Mouse (Mus musculus): Measurements from ENCODE around the gene Rbak. TPM values are rescaled to one million over a fixed set of nuclear protein-coding genes. Genes with fewer than 3 reads are reported as not detected.

Gene Rbak
- total RNA-seq (2014; fragmentation: Nextera tagmentation) (21.4 and 26.6 TPM in 2 replicates), total RNA-seq (2017) (19.8 and 21.5 TPM in 2 replicates), polyA plus RNA-seq (2012) (3.0 TPM in 2 replicates)

DNA sequence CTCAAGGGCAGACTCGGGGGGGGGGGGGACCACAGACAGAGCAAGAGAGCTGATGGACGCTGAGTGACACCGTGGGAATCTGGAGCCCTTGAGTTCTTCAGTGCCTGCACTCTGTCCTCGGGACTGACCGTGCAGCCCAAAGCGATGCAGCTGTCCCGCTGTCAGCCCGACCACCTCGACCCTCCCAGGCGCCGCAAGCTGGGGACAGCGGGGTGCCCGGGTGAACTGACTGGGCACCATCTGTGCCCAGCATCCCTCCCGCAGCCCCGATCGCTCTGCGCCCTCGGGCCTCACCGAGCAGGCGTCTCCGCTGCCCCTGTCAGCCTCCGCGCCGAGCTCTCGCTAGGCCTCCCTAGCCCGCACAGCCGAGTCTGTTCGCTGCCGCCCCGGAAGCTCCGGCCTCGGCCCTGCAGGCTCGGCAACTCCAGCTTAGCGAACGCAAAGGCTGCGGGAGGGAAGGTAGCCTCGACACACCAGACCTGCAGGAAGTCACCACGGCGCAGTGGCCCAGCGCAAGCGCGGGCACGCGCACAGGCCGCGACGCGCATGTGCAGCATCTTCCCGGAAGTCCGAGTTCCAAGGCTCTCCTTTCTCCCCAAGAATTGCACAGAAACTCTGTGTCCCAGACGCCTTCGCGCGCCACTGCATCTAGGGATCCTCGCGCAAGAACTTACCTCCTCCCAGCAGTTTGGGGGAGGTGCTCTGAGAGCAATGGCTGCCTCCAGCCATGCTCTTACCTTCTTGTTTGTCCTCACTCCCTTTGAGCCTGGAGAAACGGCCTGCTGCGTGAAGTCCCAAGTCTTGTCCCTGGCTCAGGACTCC lies at the start of gene Rbak, which contains the start of gene Spdye4b:
Gene Rbak (minus strand): TSS at position 521 of the 822 bp plus-strand sequence.
Gene Spdye4b (plus strand): TSS at position 763 of the 822 bp plus-strand sequence.
- Histone ChIP-seq H3K4me1 (ENCODE audit: insufficient read depth, low read depth, low read length) (peaks cover 24% of the 10 kb centered on the region), H3K36me3 (replicated peaks) (peaks cover 36% of the 10 kb centered on the region), H3K9me3 (replicated peaks) (peaks cover 10% of the 10 kb centered on the region), H3K27me3 (ENCODE audit: insufficient read depth, low read length) (peaks cover 6% of the 10 kb centered on the region; the same call in 1 of the 2 replicates), H3K4me3 (ENCODE audit: low read depth, low read length) (peak within 1 kb of the TSS; percentile 76)
- DNase-seq (ENCODE audit: low spot score) = peak; percentile 86
- TF ChIP-seq GATA2 (IDR thresholded peaks at IDR 0.05; ENCODE audit: borderline replicate concordance, low read depth, low read length) (no peak), POLR2AphosphoS5 (IDR thresholded peaks at IDR 0.05; ENCODE audit: insufficient replicate concordance, low read depth, low read length) (no peak), TAL1 (conservative IDR thresholded peaks at IDR 0.05; ENCODE audit: low read depth, low read length) (no peak), CTCF (IDR thresholded peaks at IDR 0.05; ENCODE audit: low read depth, low read length) (no peak), GATA1 (IDR thresholded peaks at IDR 0.05; ENCODE audit: borderline replicate concordance, low read length) (no peak)
- peak; percentile 93 for ATAC-seq (ENCODE audit: extremely low read depth, insufficient number of reproducible peaks, low FRiP score, poor library complexity, severe bottlenecking)

DNA sequence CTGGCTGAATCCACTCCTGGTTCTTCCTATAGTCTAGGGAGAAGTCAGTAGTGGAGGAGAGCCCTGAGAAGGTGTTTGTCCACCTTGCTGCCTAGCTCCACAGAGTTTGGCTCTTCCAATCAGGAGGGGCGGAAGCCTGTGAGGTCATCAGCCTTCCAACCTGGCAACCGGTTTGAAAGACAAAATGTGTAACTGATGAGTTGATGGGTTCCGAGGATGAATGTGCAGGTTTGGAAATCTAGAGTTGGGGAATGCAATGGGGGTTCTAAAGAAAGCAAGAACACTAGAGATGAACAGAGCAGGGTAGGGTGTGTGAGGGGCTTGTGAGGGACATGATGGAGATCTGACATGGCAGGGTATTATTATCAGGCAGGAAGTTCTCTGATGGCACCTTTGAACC lies 46.2 kb upstream of the Rbak start, which contains the start of gene Spdye4a:
Gene Spdye4a (minus strand): TSS at position 101 of the 400 bp plus-strand sequence.
- H3K36me3 ChIP-seq (replicated peaks) = no peaks in the 10 kb centered on the region
- no peaks in the 10 kb centered on the region for H3K4me1 ChIP-seq (ENCODE audit: insufficient read depth, low read depth, low read length)
- DNase-seq (ENCODE audit: low spot score) (no peak), ATAC-seq (ENCODE audit: extremely low read depth, insufficient number of reproducible peaks, low FRiP score, poor library complexity, severe bottlenecking) (no peak)
- no peaks in the 10 kb centered on the region; the same call in 1 of the 2 replicates for H3K9me3 ChIP-seq (replicated peaks)
- no peak within 1 kb of the TSS for H3K4me3 ChIP-seq (ENCODE audit: low read depth, low read length)
- TF ChIP-seq GATA1 (IDR thresholded peaks at IDR 0.05; ENCODE audit: borderline replicate concordance, low read length) (no peak), CTCF (IDR thresholded peaks at IDR 0.05; ENCODE audit: low read depth, low read length) (no peak), TAL1 (conservative IDR thresholded peaks at IDR 0.05; ENCODE audit: low read depth, low read length) (no peak), POLR2AphosphoS5 (IDR thresholded peaks at IDR 0.05; ENCODE audit: insufficient replicate concordance, low read depth, low read length) (no peak), GATA2 (IDR thresholded peaks at IDR 0.05; ENCODE audit: borderline replicate concordance, low read depth, low read length) (no peak)
- peaks cover 39% of the 10 kb centered on the region for H3K27me3 ChIP-seq (ENCODE audit: insufficient read depth, low read length)

DNA sequence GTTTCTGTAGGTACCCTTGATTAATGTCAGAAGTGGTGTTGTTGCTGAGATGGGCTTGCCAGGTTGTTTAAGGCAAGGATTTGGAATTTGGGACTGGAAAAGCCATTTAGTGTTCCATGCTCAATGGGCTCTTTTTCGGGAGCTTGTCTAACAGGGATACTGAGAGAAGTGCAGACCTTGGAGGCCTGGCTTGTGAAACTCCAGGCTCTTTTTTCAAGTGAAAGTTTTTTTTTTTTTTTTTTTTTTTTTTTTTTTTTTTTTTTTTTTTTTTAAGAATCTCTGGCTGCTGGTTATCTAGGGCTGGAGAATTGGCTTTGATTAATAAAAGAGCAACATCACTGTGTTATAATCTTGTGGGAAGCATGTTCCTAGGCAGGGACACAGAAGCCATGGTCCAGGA lies 41.7 kb upstream of the Rbak start:
- Histone ChIP-seq H3K27me3 (ENCODE audit: insufficient read depth, low read length) (peaks cover 28% of the 10 kb centered on the region), H3K4me3 (ENCODE audit: low read depth, low read length) (no peak overlapping the region), H3K9me3 (replicated peaks) (no peaks in the 10 kb centered on the region), H3K36me3 (replicated peaks) (no peaks in the 10 kb centered on the region), H3K4me1 (ENCODE audit: insufficient read depth, low read depth, low read length) (0 out of 2 replicates have a peak, but pooled peaks cover 3% of the 10 kb centered on the region)
- ATAC-seq (ENCODE audit: extremely low read depth, insufficient number of reproducible peaks, low FRiP score, poor library complexity, severe bottlenecking) (no peak), DNase-seq (ENCODE audit: low spot score) (no peak)
- TF ChIP-seq GATA1 (IDR thresholded peaks at IDR 0.05; ENCODE audit: borderline replicate concordance, low read length) (no peak), CTCF (IDR thresholded peaks at IDR 0.05; ENCODE audit: low read depth, low read length) (no peak), POLR2AphosphoS5 (IDR thresholded peaks at IDR 0.05; ENCODE audit: insufficient replicate concordance, low read depth, low read length) (no peak), GATA2 (IDR thresholded peaks at IDR 0.05; ENCODE audit: borderline replicate concordance, low read depth, low read length) (no peak), TAL1 (conservative IDR thresholded peaks at IDR 0.05; ENCODE audit: low read depth, low read length) (no peak)

DNA sequence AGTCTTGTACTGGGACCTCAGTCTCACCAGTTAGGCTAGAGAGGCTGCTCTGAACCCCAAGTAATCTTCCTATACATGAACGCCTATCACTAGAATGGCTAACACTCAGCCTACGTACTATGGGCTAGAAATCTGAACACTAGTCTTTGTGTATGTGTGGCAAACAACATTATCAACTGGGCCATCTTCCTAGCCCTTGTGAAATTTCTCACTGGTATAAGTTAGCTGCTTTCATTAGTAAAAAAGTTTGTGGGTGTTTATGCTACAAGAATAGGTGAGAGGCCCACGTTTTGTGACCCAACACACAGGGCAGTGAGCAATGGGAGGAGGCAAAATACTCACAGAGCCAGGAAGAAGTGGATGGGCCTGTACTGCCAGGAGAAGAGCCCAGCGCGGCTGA lies 40.4 kb upstream of the Rbak start:
- peaks cover 19% of the 10 kb centered on the region for H3K27me3 ChIP-seq (ENCODE audit: insufficient read depth, low read length)
- TF ChIP-seq GATA2 (IDR thresholded peaks at IDR 0.05; ENCODE audit: borderline replicate concordance, low read depth, low read length) (no peak), TAL1 (conservative IDR thresholded peaks at IDR 0.05; ENCODE audit: low read depth, low read length) (no peak), POLR2AphosphoS5 (IDR thresholded peaks at IDR 0.05; ENCODE audit: insufficient replicate concordance, low read depth, low read length) (no peak), GATA1 (IDR thresholded peaks at IDR 0.05; ENCODE audit: borderline replicate concordance, low read length) (no peak), CTCF (IDR thresholded peaks at IDR 0.05; ENCODE audit: low read depth, low read length) (no peak)
- H3K9me3 ChIP-seq (replicated peaks) = no peaks in the 10 kb centered on the region
- 0 out of 2 replicates have a peak, but pooled peaks cover 3% of the 10 kb centered on the region for H3K4me1 ChIP-seq (ENCODE audit: insufficient read depth, low read depth, low read length)
- ATAC-seq (ENCODE audit: extremely low read depth, insufficient number of reproducible peaks, low FRiP score, poor library complexity, severe bottlenecking) (no peak), DNase-seq (ENCODE audit: low spot score) (no peak)
- no peaks in the 10 kb centered on the region for H3K36me3 ChIP-seq (replicated peaks)
- H3K4me3 ChIP-seq (ENCODE audit: low read depth, low read length) = no peak overlapping the region

- no peak for DNase-seq (ENCODE audit: low spot score)
Observed at GRCm38 (mm10) chr5:143213832-143214231, 33.3 kb upstream of the Rbak start.

GRCm38 (mm10) chr5:143205015-143205414 lies 24.4 kb upstream of the Rbak start:
- no peak for TF ChIP-seq TAL1 (conservative IDR thresholded peaks at IDR 0.05; ENCODE audit: low read depth, low read length)
- TF ChIP-seq CTCF (IDR thresholded peaks at IDR 0.05; ENCODE audit: low read depth, low read length) = 0 out of 2 replicates have a peak, but pooled peaks have one; percentile 4
- no peak for TF ChIP-seq GATA1 (IDR thresholded peaks at IDR 0.05; ENCODE audit: borderline replicate concordance, low read length)
- no peak for TF ChIP-seq GATA2 (IDR thresholded peaks at IDR 0.05; ENCODE audit: borderline replicate concordance, low read depth, low read length)
- Histone ChIP-seq H3K4me3 (ENCODE audit: low read depth, low read length) (no peak overlapping the region), H3K9me3 (replicated peaks) (peaks cover 10% of the 10 kb centered on the region), H3K27me3 (ENCODE audit: insufficient read depth, low read length) (peaks cover 3% of the 10 kb centered on the region), H3K36me3 (replicated peaks) (no peaks in the 10 kb centered on the region), H3K4me1 (ENCODE audit: insufficient read depth, low read depth, low read length) (no peaks in the 10 kb centered on the region)
- ATAC-seq (ENCODE audit: extremely low read depth, insufficient number of reproducible peaks, low FRiP score, poor library complexity, severe bottlenecking) = no peak
- DNase-seq (ENCODE audit: low spot score) = no peak

More at GRCm38 (mm10) chr5:143213832-143214231, 33.3 kb upstream of the Rbak start:
- Histone ChIP-seq H3K4me3 (ENCODE audit: low read depth, low read length) (no peak overlapping the region), H3K36me3 (replicated peaks) (no peaks in the 10 kb centered on the region), H3K4me1 (ENCODE audit: insufficient read depth, low read depth, low read length) (0 out of 2 replicates have a peak, but pooled peaks cover 3% of the 10 kb centered on the region), H3K27me3 (ENCODE audit: insufficient read depth, low read length) (peaks cover 7% of the 10 kb centered on the region), H3K9me3 (replicated peaks) (peaks cover 2% of the 10 kb centered on the region)
- TF ChIP-seq GATA1 (IDR thresholded peaks at IDR 0.05; ENCODE audit: borderline replicate concordance, low read length) = no peak
- TF ChIP-seq CTCF (IDR thresholded peaks at IDR 0.05; ENCODE audit: low read depth, low read length) = no peak
- no peak for TF ChIP-seq GATA2 (IDR thresholded peaks at IDR 0.05; ENCODE audit: borderline replicate concordance, low read depth, low read length)
- ATAC-seq (ENCODE audit: extremely low read depth, insufficient number of reproducible peaks, low FRiP score, poor library complexity, severe bottlenecking) = no peak

Measured in G1E (cell line).